Mouse (Mus musculus) G1E (cell line): ENCODE results near the gene Ppp1r26. TPM values are rescaled to one million over a fixed set of nuclear protein-coding genes. Genes with fewer than 3 reads are reported as not detected.

ENCODE experiments used
- ATAC-seq: 2 replicates; pipeline ENCODE4 v1.8.0; 2016; ENCODE audit warnings: mild to moderate bottlenecking; ENCODE audit not compliant: insufficient number of reproducible peaks, poor library complexity, low FRiP score, severe bottlenecking; ENCODE audit errors: extremely low read depth
- DNase-seq: peaks from one replicate; pipeline ENCODE4 v3.0.0; 2012; ENCODE audit warnings: low spot score
- H3K27me3 ChIP-seq: 2 replicates; pipeline ENCODE4 v1.6.1; 2012; ENCODE audit warnings: mild to moderate bottlenecking, low read length, inconsistent platforms; ENCODE audit not compliant: insufficient read depth
- H3K36me3 ChIP-seq: replicated peaks from 2 replicates; pipeline ENCODE3; 2012; ENCODE audit warnings: mild to moderate bottlenecking, inconsistent platforms
- H3K4me1 ChIP-seq: 2 replicates; pipeline ENCODE4 v1.6.1; 2012; ENCODE audit warnings: low read depth, low read length, inconsistent platforms, mixed read lengths; ENCODE audit not compliant: insufficient read depth
- H3K4me3 ChIP-seq: 2 replicates; pipeline ENCODE4 v1.5.1; 2012; ENCODE audit warnings: low read depth, mild to moderate bottlenecking, inconsistent platforms, low read length, moderate library complexity, mixed read lengths
- H3K9me3 ChIP-seq: replicated peaks from 2 replicates; pipeline ENCODE4 v1.6.1; 2012; ENCODE audit warnings: inconsistent platforms
- CTCF ChIP-seq: IDR thresholded peaks from 2 replicates; pipeline ENCODE4 v1.5.1; 2012; ENCODE audit warnings: low read depth, low read length, inconsistent platforms, mixed read lengths
- GATA1 ChIP-seq: IDR thresholded peaks from 2 replicates; pipeline ENCODE4 v1.6.1; 2012; ENCODE audit warnings: borderline replicate concordance, low read length, inconsistent platforms, mixed read lengths
- GATA2 ChIP-seq: IDR thresholded peaks from 2 replicates; pipeline ENCODE4 v1.6.1; 2012; ENCODE audit warnings: low read depth, low read length, inconsistent platforms, borderline replicate concordance
- POLR2AphosphoS5 ChIP-seq: IDR thresholded peaks from 2 replicates; pipeline ENCODE4 v1.6.1; 2012; ENCODE audit warnings: low read depth, low read length, inconsistent platforms; ENCODE audit not compliant: insufficient replicate concordance
- TAL1 ChIP-seq: conservative IDR thresholded peaks from 2 replicates; pipeline ENCODE4 v1.6.1; 2012; ENCODE audit warnings: low read depth, low read length, inconsistent platforms, mixed read lengths
- polyA plus RNA-seq: library from polyadenylated mRNA; stranded (reverse); fragments of >175 nt; gene quantifications from 2 replicates; pipeline ENCODE4 v1.2.3, GENCODE M21; 2012
- total RNA-seq, 2 experiments: library from RNA; stranded (forward) in 1 of 2; stranded (reverse) in 1 of 2; fragments of 200-1000 nt in 1 of 2; fragments of >200 nt in 1 of 2; fragmentation: Nextera tagmentation in 1 of 2; gene quantifications; 2 replicates each; pipeline ENCODE4 v1.2.3; 2014 to 2017

Ppp1r26 gene
- total and polyA plus RNA-seq, 3 experiments, result 0.16 TPM; not detected in 2

GRCm38 (mm10) chr2:28418034-28418433 lies 28.6 kb upstream of the Ppp1r26 start:
- DNase-seq (peak; percentile 74), ATAC-seq (no peak)
- H3K27me3 ChIP-seq, result peaks cover 7% of the 10 kb centered on the region; the same call in 1 of the 2 replicates
- no peaks in the 10 kb centered on the region; the same call in 1 of the 2 replicates for H3K4me1 ChIP-seq
- no peaks in the 10 kb centered on the region for H3K36me3 ChIP-seq
- no peak overlapping the region for H3K4me3 ChIP-seq
- no peaks in the 10 kb centered on the region for H3K9me3 ChIP-seq
- peak; percentile 75 for TF ChIP-seq CTCF
- no peak for TF ChIP-seq GATA1

- DNase-seq, result peak; percentile 45
- ATAC-seq, result no peak
- no peaks in the 10 kb centered on the region for H3K36me3 ChIP-seq
- TF ChIP-seq POLR2AphosphoS5 (no peak), GATA1 (no peak), CTCF (peak; percentile 73)
- H3K4me1 ChIP-seq, result no peaks in the 10 kb centered on the region; the same call in 1 of the 2 replicates
- H3K4me3 ChIP-seq, result no peak overlapping the region
- H3K27me3 ChIP-seq, result peaks cover 7% of the 10 kb centered on the region; the same call in 1 of the 2 replicates
- H3K9me3 ChIP-seq, result no peaks in the 10 kb centered on the region
Measured at GRCm38 (mm10) chr2:28419898-28420297, 26.7 kb upstream of the Ppp1r26 start.

GRCm38 (mm10) chr2:28423167-28423566 lies 23.4 kb upstream of the Ppp1r26 start:
- ATAC-seq, result no peak
- H3K36me3 ChIP-seq, result no peaks in the 10 kb centered on the region
- no peaks in the 10 kb centered on the region; the same call in 1 of the 2 replicates for H3K4me1 ChIP-seq
- DNase-seq, result peak; percentile 20
- no peaks in the 10 kb centered on the region for H3K9me3 ChIP-seq
- H3K4me3 ChIP-seq, result no peak overlapping the region
- TF ChIP-seq POLR2AphosphoS5 (no peak), CTCF (peak; percentile 52)
- peaks cover 11% of the 10 kb centered on the region for H3K27me3 ChIP-seq

- TF ChIP-seq GATA2 (no peak), TAL1 (no peak), POLR2AphosphoS5 (no peak)
- no peak for ATAC-seq
- H3K36me3 ChIP-seq, result no peaks in the 10 kb centered on the region
- no peaks in the 10 kb centered on the region for H3K4me1 ChIP-seq
- H3K9me3 ChIP-seq, result peaks cover 6% of the 10 kb centered on the region
- H3K4me3 ChIP-seq, result no peak overlapping the region
- DNase-seq, result no peak
- peaks cover 11% of the 10 kb centered on the region for H3K27me3 ChIP-seq
Measured at GRCm38 (mm10) chr2:28427226-28427625, 19.4 kb upstream of the Ppp1r26 start.

GRCm38 (mm10) chr2:28430846-28431245 lies 15.8 kb upstream of the Ppp1r26 start:
- Histone ChIP-seq H3K27me3 (peaks cover 10% of the 10 kb centered on the region), H3K4me3 (no peak overlapping the region), H3K9me3 (peaks cover 6% of the 10 kb centered on the region), H3K4me1 (no peaks in the 10 kb centered on the region), H3K36me3 (no peaks in the 10 kb centered on the region)
- DNase-seq, result no peak
- TF ChIP-seq CTCF, result no peak
- TF ChIP-seq POLR2AphosphoS5, result no peak
- no peak for TF ChIP-seq GATA1
- no peak for TF ChIP-seq GATA2
- ATAC-seq, result no peak

GRCm38 (mm10) chr2:28432811-28433210 lies 13.8 kb upstream of the Ppp1r26 start:
- peaks cover 9% of the 10 kb centered on the region for H3K9me3 ChIP-seq
- no peak for TF ChIP-seq GATA2
- TF ChIP-seq CTCF, result no peak
- TF ChIP-seq GATA1, result no peak
- no peak for TF ChIP-seq TAL1
- no peak for TF ChIP-seq POLR2AphosphoS5
- no peaks in the 10 kb centered on the region for H3K36me3 ChIP-seq
- H3K27me3 ChIP-seq, result peaks cover 10% of the 10 kb centered on the region
- ATAC-seq (no peak), DNase-seq (no peak)
- H3K4me3 ChIP-seq, result no peak overlapping the region
- no peaks in the 10 kb centered on the region for H3K4me1 ChIP-seq

GRCm38 (mm10) chr2:28433512-28433911 lies 13.1 kb upstream of the Ppp1r26 start:
- ATAC-seq (no peak), DNase-seq (no peak)
- peaks cover 10% of the 10 kb centered on the region for H3K27me3 ChIP-seq
- peaks cover 9% of the 10 kb centered on the region for H3K9me3 ChIP-seq
- H3K4me1 ChIP-seq, result no peaks in the 10 kb centered on the region
- no peak for TF ChIP-seq GATA2
- no peak for TF ChIP-seq POLR2AphosphoS5
- TF ChIP-seq TAL1, result no peak
- TF ChIP-seq CTCF, result no peak
- no peak for TF ChIP-seq GATA1
- H3K4me3 ChIP-seq, result no peak overlapping the region
- H3K36me3 ChIP-seq, result no peaks in the 10 kb centered on the region
